Mouse (Mus musculus) G1E-ER4 (cell line): Measurements from ENCODE around the gene Sfrp5. TPM values are rescaled to one million over a fixed set of nuclear protein-coding genes. Genes with fewer than 3 reads are reported as not detected.

Source experiments
- GATA1 ChIP-seq: IDR thresholded peaks from one replicate; pipeline ENCODE4 v1.8.0; 2012; ENCODE audit warnings: low read length, inconsistent platforms
- polyA plus RNA-seq: library from polyadenylated mRNA; stranded (reverse); fragments of >175 nt; gene quantifications from 2 replicates; pipeline ENCODE4 v1.2.3, GENCODE M21; 2012

Gene Sfrp5
- not detected in 2 replicates for polyA plus RNA-seq

DNA sequence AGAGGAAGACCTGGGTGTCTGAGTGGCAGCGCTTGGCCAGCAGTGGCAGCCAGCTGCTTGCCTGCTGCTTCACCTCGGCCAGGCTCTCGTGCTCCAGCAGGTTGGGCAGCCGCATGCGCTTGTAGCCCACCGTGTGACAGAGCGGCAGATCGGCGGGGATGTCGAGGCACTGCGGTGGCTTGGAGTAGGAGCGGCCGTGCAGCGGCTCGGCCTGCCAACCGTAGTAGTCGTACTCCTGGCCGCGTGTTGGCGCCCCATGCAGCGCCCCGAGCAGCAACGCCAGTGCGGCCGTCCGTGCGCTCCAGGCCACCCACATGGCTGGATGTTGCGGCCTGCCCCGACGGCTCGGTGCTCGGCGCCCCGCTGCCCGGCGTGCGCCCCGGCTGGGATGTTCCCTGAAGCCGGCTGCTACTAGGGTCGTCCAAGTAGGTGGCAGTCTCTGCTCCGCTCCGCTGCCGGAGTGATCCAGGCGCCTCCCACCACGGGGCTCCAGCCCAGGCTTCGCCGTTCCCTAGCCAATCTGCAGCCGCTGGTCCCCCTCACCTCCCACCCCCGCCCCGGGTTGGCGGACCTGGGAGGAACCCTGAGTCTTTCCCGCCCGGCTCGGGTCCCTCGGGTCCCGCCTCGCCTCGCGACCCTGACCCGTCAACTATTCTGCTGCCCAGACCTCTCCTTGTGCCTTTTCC lies at the start of gene Sfrp5:
Gene Sfrp5 (minus strand): TSS at position 557 of the 686 bp plus-strand sequence.
- no peak for TF ChIP-seq GATA1

GRCm38 (mm10) chr19:42249976-42250914 lies 48.2 kb upstream of the Sfrp5 start:
- TF ChIP-seq GATA1, result no peak

GRCm38 (mm10) chr19:42247519-42247918 lies 45.5 kb upstream of the Sfrp5 start, which contains the start of gene Golga7b:
TSS of gene Golga7b (plus strand) at chr19:42247574.
- no peak for TF ChIP-seq GATA1

- TF ChIP-seq GATA1, result no peak
Observed at GRCm38 (mm10) chr19:42246626-42247025, 44.6 kb upstream of the Sfrp5 start.

DNA sequence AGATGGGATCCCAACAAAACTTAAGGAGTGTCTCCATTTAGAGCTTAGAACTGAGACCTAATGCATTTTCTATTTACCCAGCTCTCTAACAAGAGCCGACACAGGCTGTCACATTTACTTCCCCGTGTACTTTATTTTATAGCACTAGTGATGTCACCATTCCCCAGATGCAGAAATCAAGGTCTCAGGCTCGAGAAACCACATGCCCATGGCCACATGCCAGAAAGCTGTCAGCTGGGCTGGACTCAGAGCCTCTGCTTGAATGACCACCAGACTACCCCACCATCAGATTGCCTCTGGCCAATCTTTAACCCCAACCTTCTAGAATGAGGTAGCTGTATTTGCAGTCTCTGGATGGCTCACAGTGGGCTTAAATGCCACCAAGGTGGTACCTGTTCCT lies 41.3 kb upstream of the Sfrp5 start:
- TF ChIP-seq GATA1, result no peak

GRCm38 (mm10) chr19:42240881-42241280 lies 38.8 kb upstream of the Sfrp5 start:
- TF ChIP-seq GATA1, result no peak

- no peak for TF ChIP-seq GATA1
Observed at GRCm38 (mm10) chr19:42238341-42238715, 36.3 kb upstream of the Sfrp5 start.

GRCm38 (mm10) chr19:42237602-42238340 lies 35.7 kb upstream of the Sfrp5 start:
- TF ChIP-seq GATA1, result no peak

DNA sequence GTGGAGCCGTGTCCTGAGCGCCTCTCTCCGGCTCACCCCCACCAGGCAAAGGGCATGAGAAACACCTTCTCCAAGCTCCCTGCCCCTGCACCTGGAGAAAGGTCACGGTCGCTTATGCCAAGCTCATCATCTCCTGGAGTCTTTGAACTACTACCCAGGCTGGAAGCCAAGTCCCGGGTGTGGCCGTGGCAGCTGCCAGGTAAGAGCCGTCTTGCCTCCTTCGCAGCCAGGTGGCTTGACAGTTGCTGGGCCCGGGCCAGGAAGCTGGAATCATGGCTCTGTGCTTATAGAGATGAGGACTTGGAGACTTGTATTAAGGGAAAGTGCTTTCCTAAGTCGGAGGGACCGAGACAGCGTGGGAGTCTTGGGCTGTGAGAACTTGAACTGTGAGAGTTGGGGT lies 28.9 kb upstream of the Sfrp5 start:
- no peak for TF ChIP-seq GATA1

DNA sequence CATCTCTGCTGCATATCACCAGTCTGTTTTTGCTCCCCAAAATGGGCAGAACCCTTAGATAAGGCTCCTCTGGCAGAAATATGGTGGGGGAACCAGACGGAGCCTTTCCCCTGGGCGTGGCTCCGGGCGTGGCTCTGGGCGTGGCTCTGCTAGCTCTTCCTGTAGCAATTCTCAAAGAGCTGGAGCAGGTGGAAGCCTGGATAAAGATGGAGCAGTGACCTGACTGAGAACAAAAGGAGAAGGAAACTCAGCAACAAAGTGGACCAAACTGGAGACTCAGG lies 28.2 kb upstream of the Sfrp5 start:
- TF ChIP-seq GATA1, result no peak

DNA sequence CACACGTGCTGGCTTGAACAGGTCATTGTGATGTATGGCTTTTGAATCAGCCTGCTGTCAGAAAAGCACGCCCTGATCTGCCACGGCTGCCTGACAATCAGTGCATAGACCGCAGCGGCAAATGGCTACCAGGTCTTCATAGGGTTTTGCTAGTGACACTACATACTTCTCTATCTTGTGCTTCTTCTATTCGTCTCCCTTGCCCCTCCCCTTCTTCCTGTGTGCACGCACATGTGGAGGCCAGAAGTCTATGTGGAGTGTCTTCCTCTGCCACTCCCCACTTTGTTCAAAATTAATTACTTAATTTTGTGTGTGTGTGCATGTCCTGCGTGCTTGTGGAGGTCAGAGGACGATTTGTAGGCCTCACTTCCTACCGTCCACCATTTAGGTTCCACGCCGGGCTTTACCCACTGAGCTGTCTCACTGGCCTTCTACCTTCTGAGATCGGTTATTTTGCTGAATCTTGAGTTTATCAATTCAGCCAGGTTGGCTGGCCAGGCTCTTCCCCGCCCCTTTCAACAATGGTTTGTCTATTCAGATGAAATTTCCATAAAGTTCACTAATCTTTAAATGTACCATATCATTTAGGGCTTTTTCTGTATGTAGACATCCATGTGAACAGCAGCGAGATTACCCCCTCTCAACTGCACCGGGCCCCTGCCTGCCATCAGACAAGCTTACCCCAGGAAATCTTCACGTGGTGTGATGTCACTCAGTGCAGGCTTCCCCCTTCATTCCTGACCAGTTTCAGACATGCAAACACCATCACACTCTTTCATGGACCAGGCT lies 27.6 kb upstream of the Sfrp5 start:
- no peak for TF ChIP-seq GATA1

GRCm38 (mm10) chr19:42226451-42226850 lies 24.4 kb upstream of the Sfrp5 start:
- no peak for TF ChIP-seq GATA1

DNA sequence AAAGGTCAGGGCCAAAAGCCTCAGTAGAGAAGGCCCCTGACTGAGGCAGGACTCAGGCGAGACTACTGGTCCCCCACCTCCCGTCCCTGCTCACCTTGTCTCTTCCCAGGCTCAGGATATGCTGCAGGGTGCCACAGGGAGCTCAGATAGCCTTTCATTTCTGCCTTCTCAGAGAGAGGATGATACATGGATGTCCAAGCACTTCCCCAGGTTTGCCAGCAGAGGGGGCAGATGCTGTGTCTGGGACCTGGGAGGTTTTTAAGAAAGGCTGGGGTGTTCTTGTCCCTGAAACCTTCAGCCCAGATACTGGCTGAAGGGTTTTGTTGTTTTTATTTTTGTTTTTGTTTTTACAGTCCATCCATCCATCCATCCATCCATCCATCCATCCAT lies 15.3 kb upstream of the Sfrp5 start:
- TF ChIP-seq GATA1, result no peak

DNA sequence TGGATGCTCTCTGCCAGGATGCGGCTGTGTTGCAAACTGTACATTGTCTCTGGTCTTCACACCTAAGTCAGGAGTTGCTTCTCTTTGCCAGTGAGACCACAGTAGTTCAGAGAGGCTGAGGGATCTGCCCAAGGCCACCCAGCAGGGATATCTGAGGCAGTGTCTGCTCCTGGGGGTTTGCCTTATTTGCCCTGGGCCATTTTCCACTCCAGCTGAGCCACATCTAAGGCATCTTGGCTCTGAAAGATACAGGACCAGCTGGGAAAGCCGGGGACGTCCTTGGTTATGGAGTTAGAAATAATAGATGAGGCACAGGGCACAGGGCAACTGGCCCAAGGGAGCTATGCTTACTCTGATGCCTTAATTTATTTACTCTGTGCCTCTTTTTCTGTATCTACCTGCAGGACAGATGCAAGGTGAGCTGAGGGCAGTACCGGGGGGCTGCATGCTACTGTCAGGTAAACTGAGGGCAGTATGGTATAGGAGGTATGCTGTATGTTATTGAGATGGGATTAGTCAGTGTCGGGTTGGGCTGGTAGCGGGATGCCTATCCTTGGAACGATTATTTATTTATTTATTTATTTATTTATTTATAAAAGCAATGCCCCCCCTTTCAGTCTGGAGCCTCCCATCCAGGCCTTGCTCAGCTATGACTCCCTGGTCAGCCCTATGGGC lies 14.8 kb upstream of the Sfrp5 start:
- TF ChIP-seq GATA1, result no peak

- no peak for TF ChIP-seq GATA1
Observed at GRCm38 (mm10) chr19:42214601-42215000, 12.5 kb upstream of the Sfrp5 start.
